Mouse (Mus musculus): Measurements from ENCODE around the gene Abcb10.
"Not testable (repeated sequence)": the region's sequence is repeated elsewhere in the genome, so short reads cannot be mapped to it uniquely, and the experiment has no call there.

The Abcb10 gene

GRCm38 (mm10) chr8:123980239-123980638 is 2.7 kb downstream of the Abcb10 start:
- DNase-seq, result no peak

DNA sequence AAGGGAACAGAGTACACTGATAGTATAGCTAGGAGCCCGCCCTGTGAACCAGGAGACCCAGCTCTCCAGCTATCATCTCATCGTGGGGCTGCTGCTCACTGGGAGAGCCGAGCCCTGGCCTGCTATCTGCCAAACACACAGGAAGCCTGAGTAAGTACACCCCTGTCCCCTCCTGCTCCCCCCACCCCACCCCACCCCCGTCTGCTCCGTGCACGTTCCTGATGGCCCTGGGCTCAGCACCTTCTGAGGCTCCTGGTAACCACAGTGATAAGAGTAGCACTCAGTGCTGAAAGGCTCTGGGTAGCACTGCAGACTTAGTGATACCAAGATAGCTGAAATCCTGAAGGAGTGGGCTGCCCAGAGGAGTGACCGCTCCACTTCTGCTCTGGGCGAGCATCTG is 4.0 kb downstream of the Abcb10 start:
- DNase-seq, result no peak

- no peak for DNase-seq
Observed at GRCm38 (mm10) chr8:123978166-123978838, 4.6 kb downstream of the Abcb10 start.

DNA sequence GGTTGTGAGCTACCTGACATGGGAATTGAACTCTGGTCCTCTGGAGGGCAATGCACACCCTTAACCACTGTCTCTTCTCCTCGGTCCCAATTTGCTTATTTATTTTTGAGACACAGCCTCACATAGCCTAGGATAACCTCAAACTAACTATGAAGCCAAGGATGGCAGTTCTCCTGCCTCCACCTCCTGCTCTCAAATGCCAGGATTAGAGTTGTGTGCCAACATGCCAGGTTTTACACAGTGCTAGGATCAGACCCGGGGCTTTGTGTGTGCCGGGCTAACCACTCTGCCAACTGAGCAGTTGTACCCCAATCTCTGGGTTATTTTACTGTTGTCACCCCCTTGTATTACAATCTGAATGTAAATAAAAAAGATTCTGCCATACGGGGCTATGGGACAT is 5.4 kb downstream of the Abcb10 start:
- DNase-seq, result no peak

GRCm38 (mm10) chr8:123973495-123973894 is 9.4 kb downstream of the Abcb10 start:
- no peak for DNase-seq

DNA sequence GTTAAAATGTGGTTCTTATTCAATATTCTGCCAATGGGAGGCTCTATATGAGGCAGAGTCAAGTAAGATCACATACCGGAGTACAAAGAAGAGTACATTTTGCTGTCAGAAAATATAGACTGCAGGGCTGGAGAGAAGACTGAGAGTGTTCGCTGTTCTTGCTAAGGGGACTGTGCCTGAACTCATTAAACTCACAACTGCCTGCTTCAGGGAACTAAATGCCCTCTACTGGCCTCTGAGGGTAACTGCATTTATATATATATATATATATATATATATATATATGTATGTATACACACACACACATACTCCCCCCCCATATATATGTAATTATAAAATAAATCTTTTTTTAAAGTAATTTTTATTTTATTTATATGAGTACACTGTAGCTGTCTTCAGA is 16.0 kb downstream of the Abcb10 start:
- no peak for DNase-seq

DNA sequence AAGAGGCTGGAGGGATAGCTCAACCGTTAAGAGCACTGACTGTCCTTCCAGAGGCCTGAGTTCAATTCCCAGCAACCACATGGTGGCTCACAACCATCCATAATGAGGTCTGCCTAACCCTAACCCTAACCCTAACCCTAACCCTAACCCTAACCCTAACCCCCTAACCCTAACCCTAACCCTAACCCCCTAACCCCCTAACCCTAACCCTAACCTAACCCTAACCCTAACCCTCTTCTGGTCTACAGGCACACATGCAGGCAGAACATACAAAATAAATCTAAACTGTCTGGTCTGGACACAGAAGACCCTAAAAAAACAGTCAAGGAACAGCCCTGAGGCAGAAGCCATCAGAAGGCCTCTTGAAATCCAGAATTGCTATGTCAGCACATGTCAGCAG is 21.6 kb downstream of the Abcb10 start:
- DNase-seq, result no peak

DNA sequence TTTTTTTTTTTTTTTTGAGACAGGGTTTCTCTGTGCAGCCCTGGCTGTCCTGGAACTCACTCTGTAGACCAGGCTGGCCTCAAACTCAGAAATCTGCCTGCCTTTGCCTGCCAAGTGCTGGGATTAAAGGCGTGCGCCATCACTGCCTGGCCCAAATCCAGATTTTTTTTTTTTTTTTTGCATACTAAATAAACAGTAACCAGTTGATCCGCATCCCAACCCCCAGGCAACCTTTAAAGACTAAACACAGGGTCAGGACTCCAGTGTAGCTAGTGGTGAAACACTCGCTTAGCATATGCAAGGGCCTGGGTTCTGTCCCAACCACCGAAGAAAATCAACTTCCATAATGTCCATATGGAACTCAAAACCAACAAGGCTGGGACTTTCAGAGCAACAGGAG is 22.4 kb downstream of the Abcb10 start:
- not testable (repeated sequence) for DNase-seq

DNA sequence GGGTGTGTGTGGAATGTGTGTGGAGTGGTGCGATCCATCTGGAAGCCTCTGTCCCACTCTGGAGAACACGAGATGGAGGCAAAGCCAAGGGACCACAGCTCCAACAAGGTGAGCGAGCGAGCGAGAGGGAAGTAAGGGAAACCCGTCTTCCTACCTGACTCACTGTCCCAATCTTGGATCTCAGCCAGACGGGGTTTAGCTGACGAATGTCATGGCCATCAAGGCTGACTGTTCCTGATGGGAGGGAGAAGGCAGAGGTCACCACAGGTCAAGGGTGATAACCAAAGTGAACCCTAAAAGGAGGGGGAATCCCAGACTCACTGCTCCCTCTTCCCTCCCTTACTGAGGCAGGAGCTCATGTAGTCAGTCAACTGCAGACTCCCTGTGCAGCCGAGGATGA is 22.9 kb downstream of the Abcb10 start:
- DNase-seq, result no peak

GRCm38 (mm10) chr8:123959473-123959872 is 23.4 kb downstream of the Abcb10 start:
- no peak for DNase-seq

DNA sequence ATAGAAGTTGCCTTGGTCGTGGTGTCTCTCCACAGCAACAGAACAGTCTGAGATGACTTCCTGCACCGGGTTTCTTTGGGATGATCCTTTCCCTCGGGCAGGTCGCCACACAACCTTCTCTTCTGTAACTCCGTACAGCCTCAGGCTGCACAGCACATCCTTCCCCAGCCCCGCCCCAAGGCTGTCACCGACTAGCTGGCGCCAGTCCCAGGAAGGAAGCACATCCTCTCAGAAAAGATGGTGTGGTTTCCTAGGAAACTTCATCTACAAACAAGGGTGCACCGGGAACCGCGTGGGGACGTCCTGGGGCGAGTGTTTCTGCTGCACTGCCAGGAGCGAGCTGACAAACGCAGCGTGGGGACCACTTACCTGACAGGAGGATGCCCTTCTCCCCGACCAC is 24.8 kb downstream of the Abcb10 start:
- peak; percentile 62 for DNase-seq

DNA sequence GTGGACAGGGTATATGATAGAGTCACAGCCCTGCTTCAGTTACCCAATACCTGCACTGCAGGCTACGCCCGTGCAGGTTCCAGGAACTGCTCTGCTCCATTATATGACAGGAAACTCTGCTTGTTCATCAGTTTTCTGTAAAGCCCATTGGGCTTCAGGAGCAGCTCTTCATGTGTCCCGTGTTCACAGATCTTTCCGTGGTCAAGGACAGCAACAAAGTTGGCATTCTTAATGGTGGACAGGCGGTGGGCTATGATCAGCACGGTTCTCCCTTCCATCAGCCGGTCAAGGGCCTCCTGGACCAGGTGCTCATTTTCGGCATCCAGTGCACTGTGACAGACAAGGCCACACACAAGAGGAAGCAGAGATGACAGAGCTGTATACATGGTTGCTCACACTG is 28.7 kb downstream of the Abcb10 start:
- no peak for DNase-seq

DNA sequence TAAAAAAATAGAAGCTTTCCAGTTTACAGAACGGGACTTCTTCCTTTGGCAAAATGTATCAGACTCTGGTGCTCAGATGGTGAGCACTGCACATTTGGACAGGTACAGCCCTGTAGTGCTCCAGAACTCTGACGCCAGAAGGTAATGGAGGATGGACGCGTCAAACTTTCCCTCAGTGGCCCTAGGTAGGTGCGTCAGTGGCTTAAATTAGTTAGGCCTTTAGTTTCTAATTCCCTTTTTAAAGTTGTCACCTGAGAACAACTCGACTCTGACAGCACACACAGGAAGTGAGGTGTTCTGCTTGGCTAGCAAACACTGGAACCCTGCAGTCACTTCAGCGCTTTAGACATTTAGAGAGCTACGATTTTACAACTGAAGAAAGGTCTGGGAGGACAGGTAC is 29.2 kb downstream of the Abcb10 start:
- DNase-seq, result no peak

DNA sequence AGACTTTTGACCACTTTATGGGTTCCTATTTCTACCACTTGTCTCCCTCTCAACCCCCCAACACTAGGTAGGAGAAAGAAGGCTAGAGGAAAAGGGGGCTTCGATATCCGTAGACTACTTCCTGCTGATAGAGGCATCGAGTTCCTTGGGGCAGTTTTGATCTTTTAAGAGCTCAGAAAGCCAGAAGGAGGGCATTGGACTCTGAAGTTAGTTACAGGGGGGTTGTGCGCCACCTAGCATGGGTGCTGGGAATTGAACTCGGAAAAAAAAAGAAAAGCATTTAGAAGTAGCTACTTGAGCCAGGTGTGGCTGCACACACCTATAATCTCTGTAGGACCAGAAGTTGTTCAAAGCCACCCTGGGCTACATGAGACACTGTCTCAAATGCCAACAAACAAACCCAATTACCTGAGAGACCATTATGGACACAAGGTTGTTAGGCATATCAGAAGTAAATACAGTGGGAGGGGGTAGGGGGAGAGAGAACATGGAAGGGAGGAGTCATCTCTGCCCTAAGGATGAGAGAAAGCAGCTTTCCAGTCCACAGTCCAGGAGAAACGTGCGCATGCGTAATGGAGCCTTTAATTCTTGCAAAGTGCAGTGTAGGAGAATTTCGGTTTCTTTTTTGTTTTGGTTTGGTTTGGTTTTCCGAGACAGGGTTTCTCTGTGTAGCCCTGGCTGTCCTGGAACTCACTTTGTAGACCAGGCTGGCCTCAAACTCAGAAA is 32.7 kb downstream of the Abcb10 start:
- peak; percentile 28 for DNase-seq

DNA sequence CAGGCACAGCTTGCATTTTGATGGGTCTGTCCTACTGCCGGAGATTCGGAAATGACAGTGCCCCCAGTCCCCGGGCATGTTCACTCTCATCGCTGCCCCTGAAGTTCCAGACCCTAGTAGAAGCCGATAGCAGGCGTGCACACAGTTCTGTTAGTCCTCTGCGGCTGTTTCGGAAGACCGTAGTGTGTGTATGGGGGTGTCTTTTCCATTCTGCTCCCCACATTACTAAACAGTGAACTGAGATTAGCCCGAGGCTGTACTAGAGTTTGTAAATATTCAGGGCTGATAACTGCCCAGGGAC is 33.3 kb downstream of the Abcb10 start:
- no peak for DNase-seq

DNA sequence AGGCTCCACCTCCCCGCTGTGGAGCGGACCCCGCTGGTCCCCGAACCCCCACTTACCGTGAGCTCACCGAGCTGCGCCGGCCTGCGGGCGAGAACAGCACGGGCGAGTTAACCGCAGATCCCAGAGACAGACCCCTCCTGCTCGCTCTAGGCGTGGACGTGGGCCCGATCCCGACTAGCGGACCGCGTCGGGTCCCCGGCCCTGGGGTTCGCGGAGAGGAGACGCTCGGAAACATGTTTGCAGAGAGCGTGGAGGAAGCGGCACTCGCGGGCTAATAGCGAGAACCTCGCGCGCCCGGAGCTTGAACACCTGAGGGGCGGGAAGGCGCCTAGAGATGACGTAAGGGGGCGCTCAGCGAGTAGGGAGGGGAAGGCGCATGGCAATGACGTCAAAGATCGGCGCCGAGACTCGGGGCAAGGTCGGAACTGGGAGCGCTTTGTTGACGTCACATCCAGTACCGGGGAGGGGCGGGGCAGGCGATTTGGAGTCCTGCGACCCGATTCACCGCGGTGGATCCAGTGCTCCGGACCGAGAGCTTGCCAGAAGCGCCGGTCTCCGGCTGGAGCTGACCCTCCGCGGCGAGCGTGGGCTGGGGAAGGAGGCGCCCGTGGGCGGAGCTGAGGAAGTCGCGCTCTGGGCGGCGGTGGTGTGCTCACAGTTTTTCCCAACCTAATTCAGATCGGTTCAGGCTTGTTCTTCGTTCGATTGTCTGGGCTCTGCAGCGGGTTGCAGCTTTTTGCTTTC is 33.8 kb downstream of the Abcb10 start, which contains the start of gene Nup133:
Gene Nup133 (minus strand): TSS at position 324 of the 744 bp plus-strand sequence.
- peak; percentile 99 for DNase-seq

- DNase-seq, result no peak
Observed at GRCm38 (mm10) chr8:123929026-123929425, 53.9 kb downstream of the Abcb10 start.

DNA sequence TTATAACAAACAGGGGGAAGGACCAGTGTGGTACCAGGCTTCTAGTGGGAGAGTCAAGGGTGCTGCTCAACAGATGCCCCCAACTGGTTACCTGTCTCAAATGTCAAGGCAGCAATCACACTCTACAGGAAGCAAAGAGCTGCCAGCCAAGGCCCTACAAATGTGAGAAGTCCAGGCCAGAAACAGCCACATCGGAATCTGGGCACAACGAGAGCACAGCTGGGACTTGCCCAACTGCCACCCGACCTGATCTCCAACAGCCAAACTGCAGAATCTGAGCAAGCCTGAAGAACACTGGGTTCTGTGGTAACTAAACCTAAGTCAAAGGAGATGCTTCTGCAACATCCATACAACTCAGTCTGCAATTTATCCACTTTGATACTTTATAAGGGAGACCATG is 57.3 kb downstream of the Abcb10 start:
- DNase-seq, result no peak

- peak; percentile 88 for DNase-seq
Observed at GRCm38 (mm10) chr8:123924719-123925118, 58.2 kb downstream of the Abcb10 start.

DNA sequence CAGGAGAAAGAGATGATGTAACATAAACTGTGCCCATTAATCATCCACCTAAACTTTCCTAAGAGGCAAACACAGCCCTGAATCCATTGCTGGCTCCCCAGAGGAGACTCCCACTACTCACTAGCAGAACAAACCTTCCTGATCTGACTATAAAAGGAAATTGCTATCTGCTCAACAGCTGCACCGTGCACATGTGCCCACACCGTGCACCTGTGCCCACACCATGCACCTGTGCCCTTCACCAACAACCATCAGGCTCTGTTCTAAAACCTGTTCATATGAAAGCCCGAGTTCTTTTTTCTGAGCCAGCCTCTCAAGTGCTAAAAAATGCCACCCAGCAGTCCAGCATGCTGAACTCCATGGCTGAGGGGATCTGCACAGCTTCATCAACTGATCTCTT is 68.3 kb downstream of the Abcb10 start:
- no peak for DNase-seq

DNA sequence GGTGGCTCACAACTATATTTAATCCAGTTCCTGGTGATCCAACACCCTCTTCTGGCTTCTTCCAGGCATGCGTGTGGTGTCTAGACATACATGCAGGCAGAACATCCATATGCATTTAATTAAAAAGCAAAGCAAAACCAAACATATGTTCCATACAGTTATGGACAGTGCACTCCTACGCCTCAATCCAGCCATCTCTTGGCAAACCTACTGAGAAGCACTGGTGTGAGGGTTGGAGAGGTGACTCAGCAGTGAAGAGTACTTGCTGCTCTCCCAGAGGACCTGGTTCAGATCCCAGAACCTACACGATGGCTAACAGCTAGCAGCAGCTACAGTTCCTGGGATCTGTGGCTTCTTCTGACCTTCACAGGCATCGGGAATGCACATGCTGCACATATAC is 70.7 kb downstream of the Abcb10 start:
- peak; percentile 73 for DNase-seq

DNA sequence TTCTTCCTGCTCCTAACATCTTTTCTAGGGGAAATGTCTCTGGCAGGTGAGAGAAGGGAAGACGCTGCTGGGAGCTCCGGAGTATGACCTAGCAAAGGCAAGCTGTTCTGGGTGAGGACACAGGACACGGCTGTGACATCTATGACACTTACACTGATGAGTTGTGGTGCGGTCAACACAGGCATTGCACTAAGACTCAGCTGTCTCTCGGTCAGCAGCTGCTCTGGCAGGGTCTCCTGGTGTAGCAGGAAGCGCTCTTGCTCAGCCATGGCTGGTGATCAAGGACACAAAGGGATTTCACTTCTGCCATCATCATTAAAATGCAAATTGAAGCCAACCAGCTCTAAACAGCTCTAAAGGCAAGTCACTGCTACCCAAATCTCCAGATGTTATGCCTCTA is 75.3 kb downstream of the Abcb10 start:
- DNase-seq, result no peak

DNA sequence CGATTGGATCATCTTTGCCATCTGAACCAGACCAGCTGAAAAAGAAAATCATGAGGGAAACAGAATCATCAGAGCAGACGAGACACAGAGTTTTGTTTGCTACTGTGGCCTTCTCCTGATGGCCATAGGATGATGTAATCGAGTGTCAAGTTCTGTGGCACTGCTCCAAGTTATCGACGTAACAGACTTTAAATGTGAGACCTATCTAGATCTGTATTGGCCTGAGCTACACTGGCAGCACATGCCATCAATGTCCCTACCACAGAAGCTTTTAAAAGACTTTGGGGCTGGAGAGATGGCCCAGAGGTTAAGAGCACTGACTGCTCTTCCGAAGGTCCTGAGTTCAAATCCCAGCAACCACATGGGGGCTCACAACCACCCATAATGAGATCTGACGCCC is 80.3 kb downstream of the Abcb10 start:
- no peak for DNase-seq

Measured in right cerebral cortex, adult 18-20 months (tissue).